Mouse (Mus musculus) CD4-positive, CD25-positive, alpha-beta regulatory T cell, adult 9 weeks (primary cell): ENCODE results near the gene Cpsf2. TPM values are rescaled to one million over a fixed set of nuclear protein-coding genes. Genes with fewer than 3 reads are reported as not detected.

Source experiments
- polyA plus RNA-seq: library from polyadenylated mRNA; unstranded; fragments of 100-300 nt; shearing (Covaris generic); gene quantifications from one replicate; pipeline ENCODE4 v1.2.1, GENCODE M21; 2017

The Cpsf2 gene
- 30.5 TPM for polyA plus RNA-seq

DNA sequence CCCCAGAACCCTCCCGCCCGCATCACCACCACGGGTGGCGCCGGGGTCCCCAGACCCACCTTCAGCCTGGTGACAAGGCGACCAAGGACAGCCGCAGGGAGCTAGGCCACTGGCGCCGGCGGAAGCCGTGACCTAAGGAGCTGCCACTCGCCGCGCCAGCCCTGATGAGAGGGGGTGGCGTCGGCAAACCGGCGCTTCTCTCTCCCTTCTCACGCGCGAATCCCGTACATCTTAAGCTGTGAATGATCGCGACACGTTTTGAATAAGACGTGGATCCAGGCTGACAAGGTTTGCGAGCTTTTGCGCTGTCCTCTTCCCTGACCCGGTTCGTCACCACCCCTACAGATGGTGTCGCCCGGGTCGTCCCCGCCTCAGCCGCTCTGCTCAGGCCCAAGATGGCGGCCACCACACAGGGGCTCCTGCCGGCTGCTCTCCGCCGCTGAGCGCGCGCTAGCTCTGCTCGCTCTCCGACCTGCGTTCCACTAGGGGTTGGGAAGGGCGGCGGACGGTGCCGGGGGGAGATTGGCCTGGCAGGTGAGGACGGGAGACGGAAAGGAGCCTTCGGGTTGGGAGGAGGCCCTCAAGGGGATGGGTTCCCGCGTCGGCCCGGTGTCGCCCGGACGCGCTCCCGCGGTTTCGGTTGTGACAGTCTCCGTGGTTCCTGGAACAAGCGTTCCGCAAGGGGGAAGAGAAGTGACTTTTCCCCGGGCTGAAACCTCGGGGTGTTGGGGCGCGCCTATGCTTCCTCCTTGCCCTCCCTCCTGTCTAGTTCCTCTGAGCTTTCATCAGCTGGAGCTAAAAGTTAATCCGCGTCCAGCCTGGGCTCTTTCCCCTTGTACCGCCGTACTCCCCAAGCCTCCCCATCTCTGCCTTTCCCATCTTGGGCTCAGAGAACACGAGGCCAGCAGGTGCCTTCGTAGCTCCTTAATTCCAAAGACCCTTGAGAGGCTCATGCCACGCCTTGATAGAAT is at the start of gene Cpsf2:
TSS of gene Cpsf2 (plus strand) at position 388 of the 971 bp plus-strand sequence.

DNA sequence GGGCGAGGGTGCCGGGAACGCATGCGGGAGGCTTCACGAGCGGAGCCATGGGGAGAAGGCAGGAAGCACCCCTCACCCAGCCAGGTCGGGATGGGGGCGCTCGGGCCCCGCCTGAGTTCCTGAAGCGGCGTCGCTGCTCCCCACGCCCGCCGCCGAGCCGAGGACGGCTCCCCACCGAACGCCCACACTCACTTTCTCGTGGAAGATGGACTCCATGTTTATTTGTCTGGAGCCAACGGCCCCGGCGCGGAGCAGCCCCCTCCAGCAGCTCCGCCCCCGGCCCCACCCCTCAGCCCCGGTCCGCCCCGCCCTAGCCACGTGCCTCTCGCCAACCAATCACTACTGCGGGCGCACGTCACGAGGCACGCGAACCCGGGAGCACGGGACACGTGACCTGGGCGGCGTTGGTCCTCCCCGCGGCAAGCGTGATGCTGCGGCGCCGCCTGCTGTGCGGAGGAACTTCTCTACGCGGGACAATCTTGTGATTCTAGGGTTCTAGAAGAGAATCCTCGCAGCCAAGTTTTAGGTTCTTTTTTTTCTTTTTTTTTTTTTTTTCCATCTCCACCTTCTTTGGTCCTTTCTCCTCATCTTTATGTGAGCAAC is 17.7 kb upstream of the Cpsf2 start, which contains the start of gene Atxn3:
TSS of gene Atxn3 (minus strand) at position 305 of the 603 bp plus-strand sequence.

Other genes with a start within 250 kb of the Cpsf2 start
- gene Fbln5, start 156.9 kb upstream of the Cpsf2 start, polyA plus RNA-seq: not detected
- gene Trip11, start 62.7 kb upstream of the Cpsf2 start, polyA plus RNA-seq: 104 TPM
- 33.8 TPM for gene Atxn3, start 17.7 kb upstream of the Cpsf2 start, polyA plus RNA-seq
- not detected for gene Slc24a4, start 152.7 kb downstream of the Cpsf2 start, polyA plus RNA-seq